Mouse (Mus musculus): Measurements from ENCODE around the gene Ctdsp2. TPM values are rescaled to one million over a fixed set of nuclear protein-coding genes. Genes with fewer than 3 reads are reported as not detected.
A peak's percentile ranks its signal among the peaks of the same experiment; 100 is the strongest.

Ctdsp2 gene
- polyA plus RNA-seq, 1 experiment from 2014 or later: 22.9 TPM

DNA sequence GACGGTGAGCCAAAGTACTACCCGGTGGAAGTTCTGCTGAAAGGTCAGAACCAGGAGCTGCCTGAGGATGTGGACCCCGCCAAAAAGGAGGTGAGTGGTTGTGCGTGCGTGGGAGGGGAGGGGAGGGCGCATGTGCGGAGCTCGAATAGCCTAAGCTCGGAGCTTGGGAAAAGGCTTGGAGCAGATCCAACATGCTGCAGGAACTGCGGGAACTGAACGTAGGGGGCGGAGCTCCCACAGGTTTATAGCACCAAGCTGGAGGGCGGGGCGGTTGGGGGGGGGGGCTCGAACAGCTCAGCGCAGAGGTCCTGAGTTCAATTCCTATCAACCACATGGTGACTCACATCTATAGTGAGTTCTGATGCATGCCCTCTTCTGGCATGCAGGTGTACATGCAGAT lies 39.9 kb downstream of the Ctdsp2 start:
- Histone ChIP-seq H3K4me2 (ENCODE audit: low read length) (no peak overlapping the region), H3K27me3 (replicated peaks; ENCODE audit: control insufficient read depth, insufficient read depth, low read length) (no peaks in the 10 kb centered on the region), H3K9me3 (ENCODE audit: control insufficient read depth, low read length) (no peaks in the 10 kb centered on the region), H3K36me3 (ENCODE audit: control insufficient read depth, insufficient read depth) (no peaks in the 10 kb centered on the region; the same call in 1 of the 2 replicates), H3K4me1 (replicated peaks; ENCODE audit: control insufficient read depth, insufficient read depth, low read length) (no peaks in the 10 kb centered on the region), H3K9ac (replicated peaks; ENCODE audit: low read depth, low read length) (no peak overlapping the region), H3K4me3 (replicated peaks; ENCODE audit: low read length) (no peak overlapping the region), H3K27ac (ENCODE audit: low read length) (no peak overlapping the region)
- WGBS: 58% methylated on average over 16 of the region's 16 CpGs
- ATAC-seq: no peak

GRCm38 (mm10) chr10:127030336-127031296 lies 52.1 kb downstream of the Ctdsp2 start, which contains the start of gene Tsfm:
TSS of gene Tsfm (minus strand) at chr10:127030840.
- H3K9ac ChIP-seq (replicated peaks; ENCODE audit: low read depth, low read length): peak within 1 kb of the TSS; percentile 81
- peak within 1 kb of the TSS; percentile 44 for H3K27ac ChIP-seq (ENCODE audit: low read length)
- 6% methylated on average over 53 of the region's 56 CpGs for WGBS
- peak; percentile 90 for ATAC-seq
- no peaks in the 10 kb centered on the region for H3K9me3 ChIP-seq (ENCODE audit: control insufficient read depth, low read length)
- peaks cover 6% of the 10 kb centered on the region for H3K4me1 ChIP-seq (replicated peaks; ENCODE audit: control insufficient read depth, insufficient read depth, low read length)
- H3K36me3 ChIP-seq (ENCODE audit: control insufficient read depth, insufficient read depth): peaks cover 14% of the 10 kb centered on the region
- H3K4me2 ChIP-seq (ENCODE audit: low read length): peak within 1 kb of the TSS; percentile 86
- no peaks in the 10 kb centered on the region for H3K27me3 ChIP-seq (replicated peaks; ENCODE audit: control insufficient read depth, insufficient read depth, low read length)
- peak within 1 kb of the TSS; percentile 82 for H3K4me3 ChIP-seq (replicated peaks; ENCODE audit: low read length)

DNA sequence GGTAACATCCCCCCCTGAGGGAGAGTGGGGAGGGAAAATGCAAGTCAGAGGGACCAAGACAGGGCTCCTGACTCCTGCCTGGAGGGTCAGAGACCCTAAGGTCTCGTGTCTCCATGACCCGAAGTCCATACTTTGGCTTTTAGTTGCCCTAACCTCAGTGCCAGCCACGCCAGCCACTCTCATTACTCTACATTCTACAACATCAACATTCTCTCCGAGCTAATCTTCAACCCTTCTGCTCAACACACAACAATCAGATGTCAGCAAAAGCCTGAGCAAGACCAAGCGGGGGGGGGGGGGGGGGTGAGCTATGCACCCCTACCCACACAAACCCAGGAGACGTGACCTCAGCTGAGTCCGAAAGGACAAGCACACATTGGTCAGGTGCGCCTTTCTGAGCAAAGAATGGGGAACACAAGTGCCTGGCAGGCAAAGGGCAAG lies 54.8 kb downstream of the Ctdsp2 start:
- H3K9ac ChIP-seq (replicated peaks; ENCODE audit: low read depth, low read length): no peak overlapping the region
- no peaks in the 10 kb centered on the region for H3K36me3 ChIP-seq (ENCODE audit: control insufficient read depth, insufficient read depth)
- H3K27me3 ChIP-seq (replicated peaks; ENCODE audit: control insufficient read depth, insufficient read depth, low read length): no peaks in the 10 kb centered on the region
- H3K27ac ChIP-seq (ENCODE audit: low read length): no peak overlapping the region
- ATAC-seq: no peak
- H3K4me1 ChIP-seq (replicated peaks; ENCODE audit: control insufficient read depth, insufficient read depth, low read length): peaks cover 6% of the 10 kb centered on the region
- WGBS: 79% methylated on average over 8 of the region's 8 CpGs
- H3K9me3 ChIP-seq (ENCODE audit: control insufficient read depth, low read length): no peaks in the 10 kb centered on the region
- no peak overlapping the region for H3K4me2 ChIP-seq (ENCODE audit: low read length)
- no peak overlapping the region for H3K4me3 ChIP-seq (replicated peaks; ENCODE audit: low read length)

DNA sequence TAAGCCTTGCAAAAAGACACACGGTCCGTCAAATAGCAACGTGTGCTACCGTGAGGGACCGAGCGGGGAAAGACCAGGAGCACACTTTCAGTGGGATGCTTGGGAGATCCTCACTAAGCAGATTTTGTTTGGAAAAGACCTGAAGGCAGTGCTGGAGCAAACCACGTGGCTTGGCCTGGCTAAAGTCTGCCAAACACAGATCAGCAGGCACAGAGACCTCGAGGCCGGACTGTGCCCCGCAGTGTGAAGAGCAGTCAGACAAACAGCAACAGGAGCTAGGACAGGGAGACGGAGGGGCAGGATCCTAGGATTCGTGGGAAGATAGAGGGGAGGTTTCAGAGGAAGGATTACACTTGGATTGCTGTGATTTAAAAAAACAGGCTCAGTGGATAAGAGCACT lies 57.8 kb downstream of the Ctdsp2 start:
- WGBS: 80% methylated on average over 12 of the region's 12 CpGs
- H3K36me3 ChIP-seq (ENCODE audit: control insufficient read depth, insufficient read depth): no peaks in the 10 kb centered on the region

GRCm38 (mm10) chr10:127037641-127038040 lies 59.1 kb downstream of the Ctdsp2 start:
- Histone ChIP-seq H3K27me3 (replicated peaks; ENCODE audit: control insufficient read depth, insufficient read depth, low read length) (0 out of 2 replicates have a peak, but pooled peaks cover 2% of the 10 kb centered on the region), H3K27ac (ENCODE audit: low read length) (no peak overlapping the region), H3K4me3 (replicated peaks; ENCODE audit: low read length) (no peak overlapping the region), H3K9ac (replicated peaks; ENCODE audit: low read depth, low read length) (no peak overlapping the region), H3K4me2 (ENCODE audit: low read length) (no peak overlapping the region), H3K4me1 (replicated peaks; ENCODE audit: control insufficient read depth, insufficient read depth, low read length) (peaks cover 10% of the 10 kb centered on the region), H3K36me3 (ENCODE audit: control insufficient read depth, insufficient read depth) (no peaks in the 10 kb centered on the region), H3K9me3 (ENCODE audit: control insufficient read depth, low read length) (no peaks in the 10 kb centered on the region)
- ATAC-seq: no peak
- 77% methylated on average over 12 of the region's 12 CpGs for WGBS

More for the DNA sequence above, 57.8 kb downstream of the Ctdsp2 start:
- H3K27me3 ChIP-seq (replicated peaks; ENCODE audit: control insufficient read depth, insufficient read depth, low read length): 0 out of 2 replicates have a peak, but pooled peaks cover 2% of the 10 kb centered on the region
- no peak for ATAC-seq
- H3K27ac ChIP-seq (ENCODE audit: low read length): no peak overlapping the region
- no peak overlapping the region for H3K4me3 ChIP-seq (replicated peaks; ENCODE audit: low read length)
- H3K4me1 ChIP-seq (replicated peaks; ENCODE audit: control insufficient read depth, insufficient read depth, low read length): peaks cover 4% of the 10 kb centered on the region
- no peak overlapping the region for H3K4me2 ChIP-seq (ENCODE audit: low read length)
- no peaks in the 10 kb centered on the region for H3K9me3 ChIP-seq (ENCODE audit: control insufficient read depth, low read length)
- no peak overlapping the region for H3K9ac ChIP-seq (replicated peaks; ENCODE audit: low read depth, low read length)

DNA sequence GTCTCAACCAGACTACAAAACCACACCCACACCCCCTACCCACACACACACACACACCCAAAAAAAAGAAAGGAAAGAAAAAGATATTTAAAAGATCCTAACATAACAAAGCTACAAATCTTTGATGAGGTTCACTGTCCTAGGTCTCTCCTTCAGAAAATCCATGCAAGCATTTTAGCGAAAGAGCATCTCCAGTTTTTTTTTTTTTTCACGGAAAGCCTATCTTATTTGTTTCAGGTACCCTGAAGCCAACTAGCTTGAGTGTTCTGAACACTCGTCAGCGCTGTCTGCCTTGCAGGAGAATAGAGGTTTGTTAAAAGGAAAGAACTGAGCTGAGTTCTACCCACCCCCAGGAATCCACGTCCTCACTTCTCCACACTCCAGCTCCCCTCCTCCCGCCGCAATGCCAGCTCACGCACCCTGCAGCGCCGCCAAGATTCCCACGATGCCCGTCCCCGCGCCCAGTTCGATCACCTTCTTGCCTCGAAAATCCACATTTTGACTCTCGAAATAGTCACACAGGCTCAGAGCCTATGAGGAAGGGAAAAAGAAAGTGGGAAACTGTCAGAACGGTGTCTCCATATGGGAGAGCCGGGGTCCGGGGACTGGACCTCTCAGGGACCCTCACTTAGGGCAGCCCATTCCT lies 62.2 kb downstream of the Ctdsp2 start:
- no peak overlapping the region for H3K27ac ChIP-seq (ENCODE audit: low read length)
- peak overlapping the region; percentile 64 for H3K4me3 ChIP-seq (replicated peaks; ENCODE audit: low read length)
- 0 out of 2 replicates have a peak, but pooled peaks cover 2% of the 10 kb centered on the region for H3K27me3 ChIP-seq (replicated peaks; ENCODE audit: control insufficient read depth, insufficient read depth, low read length)
- peak; percentile 4; the same call in 1 of the 2 replicates for ATAC-seq
- H3K9ac ChIP-seq (replicated peaks; ENCODE audit: low read depth, low read length): peak overlapping the region; percentile 71
- peaks cover 12% of the 10 kb centered on the region for H3K4me1 ChIP-seq (replicated peaks; ENCODE audit: control insufficient read depth, insufficient read depth, low read length)
- no peaks in the 10 kb centered on the region for H3K9me3 ChIP-seq (ENCODE audit: control insufficient read depth, low read length)
- 2% methylated on average over 20 of the region's 20 CpGs for WGBS
- H3K4me2 ChIP-seq (ENCODE audit: low read length): peak overlapping the region; percentile 97
- H3K36me3 ChIP-seq (ENCODE audit: control insufficient read depth, insufficient read depth): no peaks in the 10 kb centered on the region

DNA sequence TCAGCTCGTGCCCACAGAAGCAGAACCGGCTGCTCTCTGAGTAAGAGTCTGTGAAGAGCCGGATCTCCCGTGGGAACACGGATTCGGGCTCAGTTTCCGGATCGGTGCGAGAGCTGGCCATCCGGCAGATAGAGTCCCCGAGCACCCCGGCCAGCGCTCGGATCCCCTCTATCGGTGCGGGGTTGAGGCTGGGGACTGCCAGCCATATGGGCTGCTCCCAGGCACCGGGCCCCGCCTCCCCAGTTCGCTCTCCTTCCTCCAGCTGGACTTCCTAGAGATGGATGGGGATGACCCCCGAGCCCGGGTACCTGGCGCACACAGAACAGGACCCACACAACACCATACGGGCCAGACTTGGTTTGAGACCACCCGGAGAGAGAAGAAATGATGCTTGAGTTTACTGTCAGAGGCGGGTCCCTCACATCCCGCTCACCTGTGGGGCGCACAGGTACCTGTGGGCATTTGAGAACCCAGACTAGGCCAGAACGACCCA lies 62.8 kb downstream of the Ctdsp2 start, which contains the start of the genes Mettl1 and Eef1akmt3:
Gene Mettl1, plus strand, starts transcription at position 141 of the 493 bp plus-strand sequence.
Gene Eef1akmt3, minus strand, starts transcription at position 240 of the 493 bp plus-strand sequence.
- Histone ChIP-seq H3K27me3 (replicated peaks; ENCODE audit: control insufficient read depth, insufficient read depth, low read length) (0 out of 2 replicates have a peak, but pooled peaks cover 2% of the 10 kb centered on the region), H3K4me1 (replicated peaks; ENCODE audit: control insufficient read depth, insufficient read depth, low read length) (peaks cover 12% of the 10 kb centered on the region), H3K9ac (replicated peaks; ENCODE audit: low read depth, low read length) (peak within 1 kb of the TSS; percentile 71), H3K27ac (ENCODE audit: low read length) (no peak within 1 kb of the TSS), H3K9me3 (ENCODE audit: control insufficient read depth, low read length) (no peaks in the 10 kb centered on the region), H3K4me2 (ENCODE audit: low read length) (peak within 1 kb of the TSS; percentile 97), H3K36me3 (ENCODE audit: control insufficient read depth, insufficient read depth) (no peaks in the 10 kb centered on the region), H3K4me3 (replicated peaks; ENCODE audit: low read length) (peak within 1 kb of the TSS; percentile 64)
- WGBS: under 1% methylated on average over 28 of the region's 28 CpGs
- peak; percentile 65 for ATAC-seq

DNA sequence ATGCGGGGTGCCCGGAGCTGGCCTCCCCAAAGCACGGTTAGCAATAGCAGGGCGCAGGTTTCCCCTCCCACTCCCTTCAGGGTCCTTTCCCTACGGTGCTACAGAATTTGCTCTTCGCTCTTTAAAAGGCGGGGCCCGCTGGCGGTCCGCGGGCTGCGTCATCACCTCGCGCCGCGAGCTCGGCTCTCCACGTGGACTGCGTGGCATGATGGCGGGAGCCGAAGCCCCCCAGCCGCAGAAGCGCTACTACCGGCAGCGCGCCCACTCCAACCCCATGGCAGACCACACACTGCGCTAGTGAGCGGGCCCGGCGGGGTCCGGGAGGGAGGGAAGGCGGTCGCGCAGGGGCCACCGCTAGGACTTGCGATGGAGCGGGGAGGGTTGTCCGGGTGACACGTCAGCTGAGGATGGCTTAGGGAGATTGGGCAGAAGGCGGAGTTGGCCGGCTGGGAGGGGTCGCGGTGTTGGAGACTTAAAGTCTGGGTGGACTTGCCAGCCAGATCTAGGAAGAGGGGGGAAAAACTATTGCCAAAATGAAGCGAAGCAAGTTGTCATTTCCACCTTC lies 63.3 kb downstream of the Ctdsp2 start:
- no peaks in the 10 kb centered on the region for H3K36me3 ChIP-seq (ENCODE audit: control insufficient read depth, insufficient read depth)

More for the DNA sequence above, 63.3 kb downstream of the Ctdsp2 start:
- Histone ChIP-seq H3K4me3 (replicated peaks; ENCODE audit: low read length) (peak overlapping the region; percentile 64), H3K27ac (ENCODE audit: low read length) (no peak overlapping the region), H3K9me3 (ENCODE audit: control insufficient read depth, low read length) (no peaks in the 10 kb centered on the region), H3K9ac (replicated peaks; ENCODE audit: low read depth, low read length) (peak overlapping the region; percentile 71), H3K4me1 (replicated peaks; ENCODE audit: control insufficient read depth, insufficient read depth, low read length) (peaks cover 12% of the 10 kb centered on the region), H3K4me2 (ENCODE audit: low read length) (peak overlapping the region; percentile 97), H3K27me3 (replicated peaks; ENCODE audit: control insufficient read depth, insufficient read depth, low read length) (0 out of 2 replicates have a peak, but pooled peaks cover 2% of the 10 kb centered on the region)
- peak; percentile 88 for ATAC-seq
- WGBS: under 1% methylated on average over 44 of the region's 44 CpGs
